Mouse (Mus musculus): ENCODE measurements around the gene Shc1. TPM values are rescaled to one million over a fixed set of nuclear protein-coding genes. Genes with fewer than 3 reads are reported as not detected.
A peak's percentile ranks its signal among the peaks of the same experiment; 100 is the strongest.

Gene Shc1
- total and polyA plus RNA-seq, 3 experiments: 49.2 to 79.8 TPM; not detected in 1

DNA sequence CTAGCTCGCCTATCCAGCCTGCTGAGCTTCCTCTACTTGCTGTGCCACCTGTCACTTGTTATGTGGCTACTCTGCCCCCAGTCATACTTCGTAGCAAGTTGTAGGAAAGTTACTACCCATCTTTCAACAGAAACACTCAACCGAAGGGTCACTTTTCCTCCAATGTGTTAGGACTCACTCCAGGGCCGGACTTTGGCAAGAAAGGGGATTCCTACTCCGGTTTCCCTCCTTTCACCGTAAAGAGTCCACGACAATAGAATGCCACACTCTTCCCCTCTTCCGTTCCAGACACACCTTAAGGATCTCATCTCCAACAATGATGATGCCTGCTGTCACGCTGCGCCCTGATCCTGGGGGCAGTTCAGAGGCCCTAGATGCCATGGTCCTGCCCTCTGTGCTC, 7.4 kb upstream of the Shc1 start:
- no peak for DNase-seq (ENCODE audit: low read depth, low spot score)
- Histone ChIP-seq H3K36me3 (ENCODE audit: control insufficient read depth in 1 of 2, insufficient read depth in 2 of 2, low read length in 2 of 2) (peaks cover 4 to 14% of the 10 kb centered on the region in 2 experiments; a peak in 3 of 4 replicates), H3K79me2 (ENCODE audit: control insufficient read depth, insufficient read depth, low read length, poor library complexity) (peaks cover 12% of the 10 kb centered on the region), H3K9me3 (replicated peaks; ENCODE audit: insufficient read depth, low read length) (no peaks in the 10 kb centered on the region), H3K9ac (ENCODE audit: control insufficient read depth, low read depth, low read length, poor library complexity, severe bottlenecking) (peak overlapping the region; percentile 89), H3K27me3 (ENCODE audit: control insufficient read depth in 1 of 2, insufficient read depth in 2 of 2, low read length in 2 of 2) (no peaks in the 10 kb centered on the region), H3K4me1 (ENCODE audit: control insufficient read depth in 1 of 2, insufficient read depth in 2 of 2, low read length in 2 of 2) (peaks cover 0 to 8% of the 10 kb centered on the region in 2 experiments; a peak in 2 of 4 replicates), H3K4me3 (ENCODE audit: control insufficient read depth in 1 of 2, insufficient read depth in 1 of 2, low read depth in 2 of 2, low read length in 2 of 2) (peak overlapping the region; percentile 52 to 92), H3K27ac (ENCODE audit: control insufficient read depth, low read depth, low read length) (peak overlapping the region; percentile 82; the same call in 1 of the 2 replicates)
- TF ChIP-seq ZMIZ1 (IDR thresholded peaks at IDR 0.05; ENCODE audit: low read depth, low read length): no peak
- no peak for TF ChIP-seq MAZ (IDR thresholded peaks at IDR 0.05; ENCODE audit: low read depth, low read length)
- TF ChIP-seq RCOR1 (IDR thresholded peaks at IDR 0.05; ENCODE audit: low read depth, low read length): no peak
- no peak for TF ChIP-seq ZNF384 (IDR thresholded peaks at IDR 0.05; ENCODE audit: low read depth, low read length)
- TF ChIP-seq USF2 (IDR thresholded peaks at IDR 0.05; ENCODE audit: borderline replicate concordance in 1 of 2, insufficient read depth in 1 of 2, low read depth in 1 of 2, low read length in 2 of 2): no peak
- no peak for TF ChIP-seq MYB (IDR thresholded peaks at IDR 0.05; ENCODE audit: low read depth, low read length)

DNA sequence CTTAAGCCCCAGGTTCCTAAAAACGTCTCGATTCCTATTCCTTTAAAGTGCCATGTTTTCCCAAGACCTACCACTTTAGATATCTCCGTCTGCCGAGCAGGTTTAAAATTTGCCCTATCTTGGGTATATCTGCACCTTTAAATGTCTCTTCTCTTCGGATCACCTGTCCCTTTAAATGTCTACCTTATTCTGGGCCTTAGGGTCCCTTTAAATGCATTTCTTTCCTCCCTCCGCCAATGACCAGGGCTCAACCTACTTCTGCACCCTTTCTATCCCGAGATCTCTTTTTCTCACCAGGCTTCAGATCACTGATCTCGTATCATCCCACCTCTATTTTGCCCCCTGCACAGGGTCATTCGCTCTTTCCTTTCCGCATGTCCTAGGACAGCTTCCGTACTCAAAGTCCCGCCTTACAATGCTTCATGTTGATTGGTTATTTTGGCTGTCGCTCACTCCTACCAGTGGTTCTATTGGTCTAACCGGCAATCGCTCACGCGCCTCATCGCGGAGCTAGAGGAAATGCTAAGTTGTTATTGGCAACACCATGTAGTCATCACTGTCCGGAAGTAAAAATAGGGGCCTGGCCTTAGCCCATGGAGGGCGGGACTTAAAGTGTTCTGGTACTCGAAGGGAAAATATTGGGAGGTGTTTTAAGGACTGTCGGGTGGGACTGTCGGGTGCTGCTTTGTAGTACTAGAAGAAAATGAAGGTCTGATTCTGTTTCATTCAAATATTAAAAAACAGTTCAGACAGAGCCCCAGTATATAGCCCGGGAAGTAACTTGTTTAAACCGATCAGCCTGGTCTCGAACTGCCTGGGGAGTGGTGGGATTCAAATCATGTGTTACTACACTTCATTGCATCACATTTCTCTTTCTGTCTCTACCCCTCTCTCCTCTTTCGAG, 6.5 kb upstream of the Shc1 start, which contains the start of gene Flad1:
Gene Flad1, minus strand, starts transcription at position 381 of the 904 bp plus-strand sequence.
- H3K4me3 ChIP-seq (ENCODE audit: control insufficient read depth in 1 of 2, insufficient read depth in 1 of 2, low read depth in 2 of 2, low read length in 2 of 2): peak within 1 kb of the TSS; percentile 52 to 92
- DNase-seq (ENCODE audit: low read depth, low spot score): peak; percentile 100
- H3K9me3 ChIP-seq (replicated peaks; ENCODE audit: insufficient read depth, low read length): no peaks in the 10 kb centered on the region
- peaks cover 6 to 18% of the 10 kb centered on the region in 2 experiments for H3K36me3 ChIP-seq (ENCODE audit: control insufficient read depth in 1 of 2, insufficient read depth in 2 of 2, low read length in 2 of 2)
- H3K9ac ChIP-seq (ENCODE audit: control insufficient read depth, low read depth, low read length, poor library complexity, severe bottlenecking): peak within 1 kb of the TSS; percentile 89
- H3K4me1 ChIP-seq (ENCODE audit: control insufficient read depth in 1 of 2, insufficient read depth in 2 of 2, low read length in 2 of 2): peaks cover under 1 to 13% of the 10 kb centered on the region in 2 experiments
- H3K79me2 ChIP-seq (ENCODE audit: control insufficient read depth, insufficient read depth, low read length, poor library complexity): peaks cover 20% of the 10 kb centered on the region
- H3K27ac ChIP-seq (ENCODE audit: control insufficient read depth, low read depth, low read length): peak within 1 kb of the TSS; percentile 96
- H3K27me3 ChIP-seq (ENCODE audit: control insufficient read depth in 1 of 2, insufficient read depth in 2 of 2, low read length in 2 of 2): no peaks in the 10 kb centered on the region
- TF ChIP-seq SMC3 (IDR thresholded peaks at IDR 0.05; ENCODE audit: low read depth, low read length) (no peak), MAZ (IDR thresholded peaks at IDR 0.05; ENCODE audit: low read depth, low read length) (no peak), UBTF (IDR thresholded peaks at IDR 0.05; ENCODE audit: borderline replicate concordance, insufficient read depth, low read depth, low read length) (no peak), BHLHE40 (IDR thresholded peaks at IDR 0.05; ENCODE audit: borderline replicate concordance, low read depth, low read length) (no peak), SIN3A (IDR thresholded peaks at IDR 0.05; ENCODE audit: low read length) (peak; percentile 99), USF1 (IDR thresholded peaks at IDR 0.05; ENCODE audit: low read depth, low read length) (peak; percentile 50; the same call in 1 of the 2 replicates), CTCF (IDR thresholded peaks at IDR 0.05 in 2 of 3, conservative IDR thresholded peaks at IDR 0.05 in 1 of 3; ENCODE audit: control insufficient read depth in 1 of 3, insufficient read depth in 1 of 3, low read depth in 2 of 3, low read length in 3 of 3, poor library complexity in 1 of 3, severe bottlenecking in 1 of 3) (no peak), GABPA (IDR thresholded peaks at IDR 0.05; ENCODE audit: low read depth, low read length) (no peak), POLR2A (IDR thresholded peaks at IDR 0.05; ENCODE audit: control insufficient read depth in 1 of 2, insufficient read depth in 1 of 2, low read depth in 1 of 2, low read length in 2 of 2, poor library complexity in 1 of 2) (peak; percentile 35 to 86; a peak in 3 of 4 replicates), TCF12 (IDR thresholded peaks at IDR 0.05; ENCODE audit: low read depth, low read length) (0 out of 2 replicates have a peak, but pooled peaks have one; percentile 23), POLR2AphosphoS5 (IDR thresholded peaks at IDR 0.05; ENCODE audit: borderline replicate concordance, low read depth, low read length) (no peak), MYC (IDR thresholded peaks at IDR 0.05; ENCODE audit: low read depth, low read length) (peak; percentile 77), TAL1 (IDR thresholded peaks at IDR 0.05; ENCODE audit: low read length) (no peak), MEF2A (IDR thresholded peaks at IDR 0.05; ENCODE audit: extremely low read depth, insufficient replicate concordance, low read depth, low read length, poor library complexity, severe bottlenecking) (no peak), POLR2AphosphoS2 (IDR thresholded peaks at IDR 0.05; ENCODE audit: low read length) (peak; percentile 89; the same call in 1 of the 2 replicates), EP300 (IDR thresholded peaks at IDR 0.05; ENCODE audit: low read depth in 1 of 2, low read length in 2 of 2) (no peak), MYB (IDR thresholded peaks at IDR 0.05; ENCODE audit: low read depth, low read length) (no peak), GATA1 (IDR thresholded peaks at IDR 0.05; ENCODE audit: low read depth, low read length) (peak; percentile 41; the same call in 1 of the 2 replicates), MAX (IDR thresholded peaks at IDR 0.05; ENCODE audit: low read length) (peak; percentile 64; the same call in 1 of the 2 replicates), CHD1 (IDR thresholded peaks at IDR 0.05; ENCODE audit: low read depth, low read length) (no peak), KAT2A (conservative IDR thresholded peaks at IDR 0.05; ENCODE audit: low read depth, low read length) (peak; percentile 76), TBP (IDR thresholded peaks at IDR 0.05; ENCODE audit: low read depth, low read length) (peak; percentile 84), ZKSCAN1 (IDR thresholded peaks at IDR 0.05; ENCODE audit: low read depth, low read length) (no peak), RCOR1 (IDR thresholded peaks at IDR 0.05; ENCODE audit: low read depth, low read length) (0 out of 2 replicates have a peak, but pooled peaks have one; percentile 36), NELFE (IDR thresholded peaks at IDR 0.05; ENCODE audit: low read depth, low read length) (peak; percentile 69; the same call in 1 of the 2 replicates)

Measured in MEL (cell line).